Comparison of ENCODE assay signal across 10 mouse cellular contexts in the genomic region with DNA sequence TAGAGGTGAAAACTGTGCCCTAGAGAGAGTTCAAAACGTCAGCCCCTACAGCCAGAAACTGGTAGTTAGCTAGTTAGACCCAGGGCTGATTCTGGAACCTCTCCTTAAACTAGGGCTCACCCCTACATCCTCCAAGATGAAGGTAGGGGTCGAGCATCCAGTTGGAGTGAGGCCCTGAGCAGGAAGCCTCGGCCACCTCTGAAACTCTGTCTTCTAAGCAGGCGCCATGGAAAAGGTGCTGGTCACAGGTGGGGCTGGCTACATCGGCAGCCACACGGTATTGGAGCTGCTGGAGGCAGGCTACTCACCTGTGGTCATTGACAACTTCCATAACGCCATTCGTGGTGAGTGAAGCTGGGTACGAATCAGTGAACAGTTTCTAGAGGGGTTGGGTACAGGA. TPM values are rescaled to one million over a fixed set of nuclear protein-coding genes. Genes with fewer than 3 reads are reported as not detected.
DNase-seq lines count a peak whose midpoint lies in the region; ATAC-seq lines count a peak whose summit lies in the region.
"Had no signal": no experiment of that assay in that cellular context is flagged by ENCODE, and none has a peak within 500 bp of the region (broad histone marks: within the 10 kb centered on the region; RNA-seq: fewer than 3 reads in every experiment).

No protein-coding gene starts in this region.

- intact Hi-C loops in heart, postnatal 36 days (cut with DNase I), result no loop called here

- H3K4me1 ChIP-seq in heart, embryonic 16.5 days (ENCODE audit: control insufficient read depth, insufficient read depth, low read length), result peaks cover 19% of the 10 kb centered on the region
- peaks cover 37% of the 10 kb centered on the region for H3K4me1 ChIP-seq in midbrain, embryonic 10.5 days
- peaks cover 16% of the 10 kb centered on the region for H3K4me1 ChIP-seq in midbrain, embryonic 16.5 days (ENCODE audit: control insufficient read depth, insufficient read depth, low read length)
- H3K4me1 ChIP-seq in intestine, embryonic 16.5 days (ENCODE audit: control insufficient read depth, insufficient read depth, low read length), result peaks cover 18% of the 10 kb centered on the region
- H3K4me1 ChIP-seq in stomach, embryonic 14.5 days (ENCODE audit: control insufficient read depth, insufficient read depth, low read length), result peaks cover 8% of the 10 kb centered on the region; the same call in 1 of the 2 replicates

- peaks cover 32% of the 10 kb centered on the region for H3K36me3 ChIP-seq in heart, embryonic 16.5 days (ENCODE audit: control insufficient read depth, insufficient read depth)
- peaks cover 61% of the 10 kb centered on the region for H3K36me3 ChIP-seq in midbrain, embryonic 10.5 days
- H3K36me3 ChIP-seq in midbrain, embryonic 16.5 days (ENCODE audit: control insufficient read depth, insufficient read depth, low read length), result peaks cover 26% of the 10 kb centered on the region
- H3K36me3 ChIP-seq in intestine, embryonic 16.5 days (ENCODE audit: control insufficient read depth, insufficient read depth, low read length), result peaks cover 25% of the 10 kb centered on the region
- H3K36me3 ChIP-seq in stomach, embryonic 14.5 days (ENCODE audit: control insufficient read depth, insufficient read depth, low read length), result peaks cover 41% of the 10 kb centered on the region

- no peak for DNase-seq in heart, postnatal 36 days
- no peak for DNase-seq in midbrain, embryonic 10.5 days (ENCODE audit: low spot score)
- no peak for DNase-seq in left cerebral cortex, adult 9 months (ENCODE audit: low spot score in 2 of 2)

- H3K4me3 ChIP-seq in heart, embryonic 16.5 days (ENCODE audit: low read length), result no peak overlapping the region
- H3K4me3 ChIP-seq in midbrain, embryonic 10.5 days, result peak overlapping the region; percentile 90
- H3K4me3 ChIP-seq in midbrain, embryonic 16.5 days (ENCODE audit: low read depth, low read length), result no peak overlapping the region
- no peak overlapping the region for H3K4me3 ChIP-seq in intestine, embryonic 16.5 days (ENCODE audit: low read length)
- H3K4me3 ChIP-seq in stomach, embryonic 14.5 days (ENCODE audit: low read depth, low read length), result no peak overlapping the region

- WGBS in heart, embryonic 16.5 days, result 74% methylated on average over 9 of the region's 9 CpGs
- 89% methylated on average over 9 of the region's 9 CpGs for WGBS in midbrain, embryonic 10.5 days
- 87% methylated on average over 9 of the region's 9 CpGs for WGBS in midbrain, embryonic 16.5 days
- WGBS in intestine, embryonic 16.5 days, result 77% methylated on average over 9 of the region's 9 CpGs
- WGBS in stomach, embryonic 14.5 days, result 79% methylated on average over 9 of the region's 9 CpGs

- H3K9me3 ChIP-seq in heart, embryonic 16.5 days (replicated peaks; ENCODE audit: control insufficient read depth, low read length), result no peaks in the 10 kb centered on the region
- H3K9me3 ChIP-seq in midbrain, embryonic 10.5 days (replicated peaks), result no peaks in the 10 kb centered on the region
- H3K9me3 ChIP-seq in midbrain, embryonic 16.5 days (replicated peaks; ENCODE audit: control insufficient read depth, low read length, poor library complexity, severe bottlenecking), result no peaks in the 10 kb centered on the region
- no peaks in the 10 kb centered on the region for H3K9me3 ChIP-seq in intestine, embryonic 16.5 days (ENCODE audit: control insufficient read depth, low read length)
- H3K9me3 ChIP-seq in stomach, embryonic 14.5 days (ENCODE audit: control insufficient read depth, low read depth, low read length), result no peaks in the 10 kb centered on the region
- H3K9me3 ChIP-seq: forebrain, embryonic 15.5 days had no signal

- H3K9ac ChIP-seq in heart, embryonic 16.5 days (ENCODE audit: low read length), result peak overlapping the region; percentile 85; the same call in 1 of the 2 replicates
- no peak overlapping the region for H3K9ac ChIP-seq in midbrain, embryonic 16.5 days (ENCODE audit: low read depth, low read length)
- peak overlapping the region; percentile 87 for H3K9ac ChIP-seq in intestine, embryonic 16.5 days (ENCODE audit: low read depth, low read length)
- no peak overlapping the region for H3K9ac ChIP-seq in stomach, embryonic 14.5 days (replicated peaks; ENCODE audit: low read depth, low read length)

- no peak for ATAC-seq in heart, embryonic 16.5 days (replicated peaks; ENCODE audit: extremely low read depth, insufficient read depth, low FRiP score)
- ATAC-seq in midbrain, embryonic 16.5 days, result no peak
- no peak for ATAC-seq in intestine, embryonic 16.5 days
- no peak for ATAC-seq in stomach, embryonic 14.5 days (ENCODE audit: insufficient number of reproducible peaks, insufficient read depth, low FRiP score, low read depth)
- no peak for ATAC-seq in granulocyte monocyte progenitor cell, adult 5-6 weeks (replicated peaks; ENCODE audit: poor library complexity, severe bottlenecking)
- ATAC-seq: activated CD4-positive, CD25-positive, alpha-beta regulatory T cell, adult 4 months had no signal

- no peak overlapping the region for H3K27ac ChIP-seq in heart, embryonic 16.5 days (ENCODE audit: low read length)
- no peak overlapping the region for H3K27ac ChIP-seq in midbrain, embryonic 10.5 days (replicated peaks)
- H3K27ac ChIP-seq in midbrain, embryonic 16.5 days (ENCODE audit: low read length), result no peak overlapping the region
- peak overlapping the region; percentile 90 for H3K27ac ChIP-seq in intestine, embryonic 16.5 days (ENCODE audit: low read length)
- H3K27ac ChIP-seq in stomach, embryonic 14.5 days (ENCODE audit: low read length), result peak overlapping the region; percentile 27; the same call in 1 of the 2 replicates
- H3K27ac ChIP-seq: forebrain, embryonic 15.5 days had no signal

- no peaks in the 10 kb centered on the region for H3K27me3 ChIP-seq in heart, embryonic 16.5 days (ENCODE audit: control insufficient read depth, insufficient read depth, low read length)
- no peaks in the 10 kb centered on the region; the same call in 1 of the 2 replicates for H3K27me3 ChIP-seq in midbrain, embryonic 10.5 days (ENCODE audit: low read depth, poor library complexity, severe bottlenecking)
- H3K27me3 ChIP-seq in midbrain, embryonic 16.5 days (ENCODE audit: control insufficient read depth, insufficient read depth, low read depth, low read length), result no peaks in the 10 kb centered on the region
- no peaks in the 10 kb centered on the region for H3K27me3 ChIP-seq in intestine, embryonic 16.5 days (replicated peaks; ENCODE audit: control insufficient read depth, insufficient read depth, low read length)
- no peaks in the 10 kb centered on the region for H3K27me3 ChIP-seq in stomach, embryonic 14.5 days (ENCODE audit: control insufficient read depth, insufficient read depth, low read length)
- H3K27me3 ChIP-seq: forebrain, embryonic 15.5 days had no signal

- H3K4me2 ChIP-seq in heart, embryonic 16.5 days (ENCODE audit: low read depth, low read length), result peak overlapping the region; percentile 98; the same call in 1 of the 2 replicates
- H3K4me2 ChIP-seq in midbrain, embryonic 16.5 days (ENCODE audit: low read length), result no peak overlapping the region; the same call in 1 of the 2 replicates
- H3K4me2 ChIP-seq in intestine, embryonic 16.5 days (ENCODE audit: low read depth, low read length), result peak overlapping the region; percentile 88; the same call in 1 of the 2 replicates
- H3K4me2 ChIP-seq in stomach, embryonic 14.5 days (replicated peaks; ENCODE audit: low read depth, low read length), result peak overlapping the region; percentile 94

RNA-seq across cellular contexts. Expression of a gene that starts 1.6 kb away (rescaled TPM):
- 24.4 and 24.5 TPM in 2 replicates for polyA plus RNA-seq in heart, embryonic 16.5 days (2015; fragmentation: Nextera tagmentation; extraction: Ambion mirVana)
- total RNA-seq in heart, postnatal 36 days (2021), result 1 to 10 TPM in 1 of 2 experiments, under 1 TPM in 1; 0.94 to 1.9 TPM
- polyA plus RNA-seq in midbrain, embryonic 10.5 days (2016; fragmentation: Nextera tagmentation; extraction: Ambion mirVana), result 47.2 and 47.6 TPM in 2 replicates
- 41.2 and 47.7 TPM in 2 replicates for polyA plus RNA-seq in midbrain, embryonic 16.5 days (2015; fragmentation: Nextera tagmentation; extraction: Ambion mirVana)
- polyA plus RNA-seq in intestine, embryonic 16.5 days (2015; fragmentation: Nextera tagmentation; extraction: Ambion mirVana), result 127 and 130 TPM in 2 replicates
- polyA plus RNA-seq in stomach, embryonic 14.5 days (2014; fragmentation: Nextera tagmentation; extraction: Ambion mirVana), result 47.7 and 48.1 TPM in 2 replicates
- 6.3 and 11.1 TPM in 2 replicates for total RNA-seq in granulocyte monocyte progenitor cell, adult 5-6 weeks (2014; fragmentation: Nextera tagmentation)
- 5.0 and 5.3 TPM in 2 replicates for total RNA-seq in granulocyte monocyte progenitor cell, adult 5-6 weeks (2017)

RNA-seq across cellular contexts. Expression of a gene that starts 7.3 kb away (rescaled TPM):
- polyA plus RNA-seq in heart, embryonic 16.5 days (2015; fragmentation: Nextera tagmentation; extraction: Ambion mirVana), result 73.2 and 77.3 TPM in 2 replicates
- total RNA-seq in heart, postnatal 36 days (2021), result 10 to 100 TPM; 33.3 to 34.7 TPM
- polyA plus RNA-seq in midbrain, embryonic 10.5 days (2016; fragmentation: Nextera tagmentation; extraction: Ambion mirVana), result 214 and 220 TPM in 2 replicates
- polyA plus RNA-seq in midbrain, embryonic 16.5 days (2015; fragmentation: Nextera tagmentation; extraction: Ambion mirVana), result 209 and 230 TPM in 2 replicates
- polyA plus RNA-seq in intestine, embryonic 16.5 days (2015; fragmentation: Nextera tagmentation; extraction: Ambion mirVana), result 111 and 115 TPM in 2 replicates
- polyA plus RNA-seq in stomach, embryonic 14.5 days (2014; fragmentation: Nextera tagmentation; extraction: Ambion mirVana), result 101 and 104 TPM in 2 replicates
- 28.6 and 60.0 TPM in 2 replicates for total RNA-seq in granulocyte monocyte progenitor cell, adult 5-6 weeks (2014; fragmentation: Nextera tagmentation)
- total RNA-seq in granulocyte monocyte progenitor cell, adult 5-6 weeks (2017), result 19.4 and 20.4 TPM in 2 replicates

RNA-seq across cellular contexts. Expression of a gene that starts 18.9 kb away (rescaled TPM):
- 94.3 and 99.6 TPM in 2 replicates for polyA plus RNA-seq in heart, embryonic 16.5 days (2015; fragmentation: Nextera tagmentation; extraction: Ambion mirVana)
- 10 to 100 TPM; 72.7 to 86.8 TPM for total RNA-seq in heart, postnatal 36 days (2021)
- 64.5 and 70.1 TPM in 2 replicates for polyA plus RNA-seq in midbrain, embryonic 10.5 days (2016; fragmentation: Nextera tagmentation; extraction: Ambion mirVana)
- 59.3 and 68.6 TPM in 2 replicates for polyA plus RNA-seq in midbrain, embryonic 16.5 days (2015; fragmentation: Nextera tagmentation; extraction: Ambion mirVana)
- polyA plus RNA-seq in intestine, embryonic 16.5 days (2015; fragmentation: Nextera tagmentation; extraction: Ambion mirVana), result 147 and 165 TPM in 2 replicates
- polyA plus RNA-seq in stomach, embryonic 14.5 days (2014; fragmentation: Nextera tagmentation; extraction: Ambion mirVana), result 85.5 and 87.7 TPM in 2 replicates
- 51.5 and 61.2 TPM in 2 replicates for total RNA-seq in granulocyte monocyte progenitor cell, adult 5-6 weeks (2014; fragmentation: Nextera tagmentation)
- total RNA-seq in granulocyte monocyte progenitor cell, adult 5-6 weeks (2017), result 36.6 and 40.8 TPM in 2 replicates

RNA-seq across cellular contexts. Expression of a gene that starts 22.0 kb away (rescaled TPM):
- 45.1 and 64.5 TPM in 2 replicates for polyA plus RNA-seq in heart, embryonic 16.5 days (2015; fragmentation: Nextera tagmentation; extraction: Ambion mirVana)
- 10 to 100 TPM; 19.8 to 22.2 TPM for total RNA-seq in heart, postnatal 36 days (2021)
- 66.3 and 69.6 TPM in 2 replicates for polyA plus RNA-seq in midbrain, embryonic 10.5 days (2016; fragmentation: Nextera tagmentation; extraction: Ambion mirVana)
- 68.3 and 72.0 TPM in 2 replicates for polyA plus RNA-seq in midbrain, embryonic 16.5 days (2015; fragmentation: Nextera tagmentation; extraction: Ambion mirVana)
- polyA plus RNA-seq in intestine, embryonic 16.5 days (2015; fragmentation: Nextera tagmentation; extraction: Ambion mirVana), result 41.3 and 47.2 TPM in 2 replicates
- polyA plus RNA-seq in stomach, embryonic 14.5 days (2014; fragmentation: Nextera tagmentation; extraction: Ambion mirVana), result 45.9 and 46.6 TPM in 2 replicates
- total RNA-seq in granulocyte monocyte progenitor cell, adult 5-6 weeks (2014; fragmentation: Nextera tagmentation), result 21.2 and 24.7 TPM in 2 replicates
- total RNA-seq in granulocyte monocyte progenitor cell, adult 5-6 weeks (2017), result 29.1 and 38.0 TPM in 2 replicates

RNA-seq across cellular contexts. Expression of a gene that starts 44.6 kb away (rescaled TPM):
- 50.7 and 52.8 TPM in 2 replicates for polyA plus RNA-seq in heart, embryonic 16.5 days (2015; fragmentation: Nextera tagmentation; extraction: Ambion mirVana)
- 10 to 100 TPM; 31.0 to 31.4 TPM for total RNA-seq in heart, postnatal 36 days (2021)
- 54.0 and 63.7 TPM in 2 replicates for polyA plus RNA-seq in midbrain, embryonic 10.5 days (2016; fragmentation: Nextera tagmentation; extraction: Ambion mirVana)
- 66.0 and 70.1 TPM in 2 replicates for polyA plus RNA-seq in midbrain, embryonic 16.5 days (2015; fragmentation: Nextera tagmentation; extraction: Ambion mirVana)
- 214 and 254 TPM in 2 replicates for polyA plus RNA-seq in intestine, embryonic 16.5 days (2015; fragmentation: Nextera tagmentation; extraction: Ambion mirVana)
- 87.7 and 93.3 TPM in 2 replicates for polyA plus RNA-seq in stomach, embryonic 14.5 days (2014; fragmentation: Nextera tagmentation; extraction: Ambion mirVana)
- total RNA-seq in granulocyte monocyte progenitor cell, adult 5-6 weeks (2014; fragmentation: Nextera tagmentation), result 62.1 and 116 TPM in 2 replicates
- 68.2 and 68.6 TPM in 2 replicates for total RNA-seq in granulocyte monocyte progenitor cell, adult 5-6 weeks (2017)

Comparison
In these comparisons a context has a peak if more than half of its experiments do, and no peak if none do; other contexts are left out.
1. H3K27ac ChIP-seq: peak in intestine, embryonic 16.5 days (single experiment) and stomach, embryonic 14.5 days (single experiment); none in heart, embryonic 16.5 days (single experiment), midbrain, embryonic 10.5 days (single experiment) and midbrain, embryonic 16.5 days (single experiment).
2. H3K9ac ChIP-seq: peak in heart, embryonic 16.5 days (single experiment) and intestine, embryonic 16.5 days (single experiment); none in midbrain, embryonic 16.5 days (single experiment) and stomach, embryonic 14.5 days (single experiment).